Mouse (Mus musculus): Measurements from ENCODE around the gene Adamtsl2.

Gene Adamtsl2

DNA sequence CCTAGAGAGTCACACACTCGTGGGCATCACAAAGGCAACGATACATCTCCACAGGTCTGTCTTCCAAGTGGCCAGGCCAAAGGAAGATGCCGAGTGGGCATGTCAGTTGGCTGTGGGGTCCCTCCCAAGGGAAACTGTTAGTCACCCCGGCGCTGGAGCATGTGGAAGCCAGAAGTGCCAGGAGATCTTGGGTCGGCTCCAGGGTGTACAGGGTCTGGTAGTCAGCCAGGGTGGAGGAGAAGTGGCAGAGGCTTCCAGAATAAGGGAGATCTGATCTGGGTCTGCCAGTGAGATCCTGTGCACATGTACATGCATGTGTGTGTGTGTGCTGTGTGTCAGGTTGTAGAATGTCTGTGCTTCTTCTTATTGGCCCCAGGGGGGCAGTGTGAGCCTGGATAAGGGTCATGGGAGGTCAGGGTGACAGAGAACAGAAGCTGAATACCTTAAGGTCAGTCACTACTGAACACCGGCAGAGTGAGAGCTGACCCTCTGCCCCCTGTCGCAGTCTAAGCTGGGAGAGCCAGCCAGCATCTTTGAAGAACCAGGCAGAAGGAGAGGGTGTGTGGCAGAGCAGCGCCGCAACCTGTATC, 1.4 kb upstream of the Adamtsl2 start:
- DNase-seq, result no peak

DNA sequence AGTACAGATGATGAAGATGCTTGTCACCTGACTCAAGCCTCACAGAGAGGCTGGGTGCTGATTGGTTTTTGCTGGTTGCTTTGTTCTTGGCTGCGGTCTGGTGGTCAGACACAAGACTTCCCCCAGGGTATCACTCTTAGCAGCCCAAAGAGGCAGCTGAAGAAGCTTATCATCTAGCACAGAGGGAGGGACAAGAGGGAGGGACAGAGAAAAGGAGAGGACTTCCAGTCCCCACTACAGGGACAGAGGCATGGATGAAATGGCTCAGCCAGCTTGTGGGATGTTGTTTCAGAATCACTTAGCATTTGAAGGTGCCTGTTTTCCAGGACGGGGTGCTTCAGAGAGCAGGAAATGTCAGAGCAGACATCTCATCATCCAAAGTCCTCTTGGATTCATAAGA, 867 bp upstream of the Adamtsl2 start:
- no peak for DNase-seq

DNA sequence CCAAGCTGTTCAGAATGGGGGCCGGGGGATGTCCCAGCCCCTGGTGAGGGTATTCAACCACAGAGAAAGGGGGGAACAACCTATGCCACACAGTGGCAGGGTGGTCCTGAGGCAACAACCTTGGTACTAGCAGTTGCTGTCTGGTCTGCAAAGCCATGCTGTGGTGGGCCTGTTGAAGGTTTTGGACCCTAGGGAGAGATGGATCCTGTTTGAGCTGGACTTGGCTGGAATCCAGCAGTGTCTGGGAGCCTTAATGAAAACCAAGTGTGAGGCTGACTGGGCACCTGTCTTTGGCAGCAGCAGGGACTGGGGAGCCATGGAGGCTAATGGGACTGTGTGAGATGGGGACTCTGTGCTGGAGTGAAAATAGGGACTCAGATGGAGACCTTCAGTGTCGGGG, 470 bp downstream of the Adamtsl2 start:
- peak; percentile 41 to 47 for DNase-seq

DNA sequence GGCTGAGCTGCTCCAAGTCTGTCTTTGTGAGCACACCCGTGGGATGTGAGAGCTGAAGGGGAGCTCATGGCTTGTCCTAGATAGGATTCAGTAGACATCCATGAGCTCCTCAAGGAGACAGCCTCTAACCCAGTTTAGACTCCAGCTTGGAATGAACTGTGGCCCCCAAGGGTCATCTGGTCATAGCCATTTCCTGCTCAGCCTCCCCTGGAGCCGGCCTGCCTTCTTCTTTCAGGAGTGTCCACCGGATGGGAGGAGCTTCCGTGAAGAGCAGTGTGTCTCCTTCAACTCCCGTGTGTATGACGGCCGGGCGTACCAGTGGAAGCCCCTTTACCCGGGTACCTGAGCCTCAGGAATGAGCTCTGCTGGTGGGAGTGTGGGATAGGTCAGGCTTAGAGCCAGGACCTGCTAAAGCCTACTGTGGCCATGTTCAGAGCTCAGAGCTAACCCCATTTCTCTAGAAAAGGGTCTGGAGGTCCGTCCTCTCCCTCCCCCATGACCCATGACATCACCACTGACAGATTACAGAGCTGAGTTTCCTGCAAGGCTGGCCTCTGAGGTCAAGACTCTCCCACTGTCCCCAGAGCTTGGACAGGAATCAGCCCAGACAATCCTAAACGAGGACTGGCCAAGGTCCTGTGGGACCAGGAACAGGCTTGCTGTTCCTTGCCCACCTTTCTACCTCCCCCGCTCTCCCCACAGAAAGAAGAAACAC, 4.7 kb downstream of the Adamtsl2 start:
- peak; percentile 55 to 57 for DNase-seq

DNA sequence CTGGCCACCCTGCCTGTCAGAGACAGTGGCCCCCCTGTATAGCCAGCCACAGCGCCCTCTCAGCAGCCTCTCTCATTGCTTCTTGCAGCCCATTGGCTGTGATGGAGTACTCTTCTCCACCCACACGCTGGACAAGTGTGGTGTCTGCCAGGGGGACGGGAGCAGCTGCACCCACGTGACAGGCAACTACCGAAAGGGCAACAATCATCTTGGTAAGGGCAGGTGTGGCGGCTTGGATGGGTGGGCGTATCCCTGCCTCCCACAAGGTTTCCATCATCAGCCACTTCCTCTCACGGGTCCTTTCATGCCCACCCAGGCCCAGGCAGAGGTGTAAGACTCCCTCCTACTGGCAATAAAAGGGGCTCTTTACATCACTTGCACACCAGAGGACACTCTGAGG, 5.8 kb downstream of the Adamtsl2 start:
- no peak for DNase-seq

DNA sequence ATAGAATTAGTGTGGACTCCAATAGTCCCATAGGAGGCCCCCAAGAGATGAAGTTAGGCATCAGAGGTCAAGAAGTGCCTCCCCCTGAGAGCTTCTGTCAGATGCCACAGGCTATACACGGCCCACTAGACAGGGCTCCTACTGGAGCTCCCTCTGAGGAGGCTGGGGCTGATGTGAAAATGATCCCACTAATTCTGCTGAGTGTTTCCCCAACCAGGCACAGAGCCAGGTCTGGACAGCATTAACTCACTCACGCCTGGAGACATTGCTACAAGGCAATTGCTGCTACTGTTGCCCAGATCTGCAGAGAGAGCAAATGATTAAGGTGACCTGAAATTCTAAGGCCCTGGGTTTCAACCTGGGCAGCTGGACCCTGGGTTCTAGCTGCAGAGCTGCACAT, 6.6 kb downstream of the Adamtsl2 start:
- no peak for DNase-seq

DNA sequence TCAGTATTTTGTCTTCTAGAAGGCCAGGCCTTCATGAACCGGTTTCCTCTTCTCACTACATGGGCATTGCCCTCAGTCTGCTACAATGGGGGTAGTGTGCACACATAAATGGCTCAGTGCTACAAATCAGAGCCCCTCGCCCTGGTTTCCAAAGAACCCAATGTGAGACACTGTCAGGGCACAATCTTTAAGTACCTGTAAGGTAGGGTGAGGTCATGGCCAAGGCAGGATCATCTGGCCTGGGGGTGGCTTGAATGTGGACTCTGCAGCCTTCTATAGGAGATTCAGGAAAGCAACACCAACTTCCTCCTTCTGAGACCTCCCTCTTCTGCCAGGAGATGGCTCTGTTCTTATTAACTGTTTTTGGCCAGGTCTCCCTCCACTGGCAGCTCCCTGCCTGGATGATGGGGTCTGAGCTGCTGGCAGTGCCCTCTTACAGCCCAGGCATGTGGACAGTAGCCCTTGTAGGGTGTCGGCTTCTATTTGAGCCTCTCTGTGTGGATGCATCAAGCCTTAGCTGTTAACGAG, 7.4 kb downstream of the Adamtsl2 start:
- DNase-seq, result no peak

DNA sequence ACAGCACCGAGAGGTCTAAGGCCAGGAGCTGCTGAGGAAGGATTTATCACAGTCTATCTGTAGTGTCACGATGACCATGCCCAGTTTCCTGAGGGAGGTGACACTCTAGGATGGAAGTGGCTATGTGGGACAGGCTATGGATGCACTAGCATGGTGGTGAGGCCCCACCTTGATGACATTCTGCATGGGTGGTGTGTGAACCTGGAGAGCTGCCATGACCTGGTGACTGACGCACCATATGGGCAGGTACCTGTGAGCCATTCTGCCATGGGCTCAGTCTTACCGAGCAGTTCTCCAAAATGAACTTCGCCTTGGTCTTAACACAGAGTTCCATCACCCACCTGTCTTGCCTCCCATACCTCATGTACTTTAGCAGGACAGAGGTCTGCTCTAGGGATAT, 8.4 kb downstream of the Adamtsl2 start:
- no peak for DNase-seq

DNA sequence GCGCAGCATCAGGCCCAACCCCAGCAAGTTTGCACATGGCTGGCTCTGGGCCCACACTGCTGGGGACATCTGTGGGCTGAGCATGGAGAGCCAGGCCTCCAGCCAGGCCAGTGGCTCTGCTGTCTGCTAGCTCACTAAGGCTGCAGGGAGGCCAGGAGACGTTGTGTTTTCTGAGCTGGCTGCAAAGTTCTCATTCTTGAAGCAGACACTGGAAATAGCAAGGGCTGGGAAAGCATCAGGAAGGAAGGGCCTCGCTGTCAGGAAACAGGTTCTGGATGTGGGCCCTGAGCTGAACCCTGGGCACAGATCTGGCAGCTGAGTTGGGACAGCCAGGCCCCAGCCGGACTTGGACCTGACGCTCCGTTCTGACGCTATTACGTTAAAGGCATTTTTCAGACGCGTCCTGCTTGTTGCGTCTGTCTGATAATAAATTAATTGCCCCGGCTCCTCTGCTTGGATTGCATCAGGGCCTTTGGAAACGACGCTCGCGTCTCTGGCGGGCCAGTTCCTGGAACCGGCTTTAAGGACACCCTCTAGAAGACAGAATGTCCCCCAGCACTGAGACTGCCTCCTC, 9.0 kb downstream of the Adamtsl2 start:
- DNase-seq, result peak; percentile 64 to 81

DNA sequence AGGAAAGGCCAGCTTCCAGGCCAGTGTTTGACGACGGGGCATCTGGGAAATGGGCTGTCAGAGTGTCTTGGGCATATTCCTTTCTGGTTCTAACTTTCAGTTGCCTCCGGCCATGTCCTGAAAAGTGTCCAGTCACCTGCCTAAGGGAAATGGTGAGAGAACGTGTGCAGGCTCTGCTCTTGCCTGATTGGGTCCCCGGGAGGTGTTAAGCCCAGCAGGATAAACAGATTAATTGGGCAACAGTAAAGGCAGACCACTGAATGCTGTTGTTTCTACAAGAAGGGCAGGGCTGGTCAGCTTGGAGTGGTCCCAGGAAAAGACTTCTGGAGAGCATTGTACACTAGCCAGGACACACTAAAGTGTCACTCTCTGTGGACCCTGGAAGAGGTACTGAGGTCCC, 9.5 kb downstream of the Adamtsl2 start:
- no peak for DNase-seq

DNA sequence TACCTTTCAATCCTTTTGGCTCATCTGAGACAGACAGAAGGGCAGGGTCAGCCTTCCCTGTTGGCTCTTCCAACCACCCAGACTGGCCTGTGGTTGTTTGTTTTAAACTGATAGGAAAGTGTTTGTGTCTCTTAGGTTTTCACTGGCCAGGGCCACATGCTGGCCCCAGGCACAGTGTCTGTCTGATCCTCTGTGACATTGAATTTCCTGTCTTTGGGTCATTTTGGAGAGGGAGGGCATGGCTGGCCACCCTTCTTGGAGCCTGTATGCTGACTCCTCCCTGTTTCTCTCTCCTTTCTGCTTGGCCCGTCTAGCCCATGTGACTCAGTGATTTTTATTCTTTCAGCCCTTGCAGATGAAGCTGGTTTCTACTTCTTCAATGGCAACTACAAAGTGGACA, 10.1 kb downstream of the Adamtsl2 start:
- DNase-seq, result no peak

DNA sequence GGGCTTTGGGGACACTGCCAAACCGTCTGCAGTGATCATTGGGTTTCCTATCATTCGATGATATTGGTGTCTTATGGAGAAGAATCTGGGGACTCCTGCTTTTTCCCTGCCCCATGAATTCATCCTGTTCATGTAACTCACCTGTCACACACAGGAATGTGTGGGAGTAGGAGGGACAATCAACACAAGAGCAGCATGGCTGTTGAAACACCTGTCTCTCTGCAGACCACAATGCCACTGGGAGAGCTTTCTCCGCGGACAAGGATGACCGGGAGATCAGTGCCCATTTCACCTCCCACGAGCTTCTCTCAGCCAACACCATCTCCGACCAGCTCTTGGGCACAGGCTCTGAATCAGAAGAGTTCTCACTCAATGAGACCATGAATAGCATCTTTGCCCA, 16.0 kb downstream of the Adamtsl2 start:
- no peak for DNase-seq

DNA sequence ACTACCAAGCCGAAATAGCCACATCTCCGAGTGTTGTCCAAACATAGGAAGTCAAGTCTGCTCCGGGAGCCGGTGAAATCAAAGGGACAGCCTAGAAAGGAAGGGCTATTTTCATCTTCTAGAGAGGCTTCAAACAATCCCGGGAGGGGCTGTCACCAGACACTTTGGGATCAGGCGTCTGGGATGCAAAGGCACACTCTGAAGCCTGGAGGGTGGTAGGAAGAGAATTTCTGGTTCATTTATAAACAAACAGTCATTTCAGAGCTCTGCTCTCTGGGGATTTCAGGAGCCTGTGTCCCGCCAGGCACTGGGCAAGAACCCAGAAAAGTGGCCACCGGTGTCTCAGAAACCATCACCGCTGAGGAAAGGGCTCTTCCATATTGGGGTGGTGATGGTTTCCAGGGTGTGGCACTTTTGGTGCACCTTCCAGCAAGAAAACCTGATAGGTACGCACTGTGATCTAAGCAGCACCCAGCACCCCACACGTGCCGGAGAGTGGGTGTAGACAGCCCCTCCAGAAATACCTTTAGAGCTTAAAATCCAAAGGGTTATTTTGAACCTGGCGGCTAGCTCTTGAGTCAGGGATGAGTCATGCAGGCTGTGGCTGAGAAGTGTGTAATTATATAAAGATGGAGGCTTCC, 17.3 kb downstream of the Adamtsl2 start:
- peak in 1 of 2 experiments; percentile 28 for DNase-seq

DNA sequence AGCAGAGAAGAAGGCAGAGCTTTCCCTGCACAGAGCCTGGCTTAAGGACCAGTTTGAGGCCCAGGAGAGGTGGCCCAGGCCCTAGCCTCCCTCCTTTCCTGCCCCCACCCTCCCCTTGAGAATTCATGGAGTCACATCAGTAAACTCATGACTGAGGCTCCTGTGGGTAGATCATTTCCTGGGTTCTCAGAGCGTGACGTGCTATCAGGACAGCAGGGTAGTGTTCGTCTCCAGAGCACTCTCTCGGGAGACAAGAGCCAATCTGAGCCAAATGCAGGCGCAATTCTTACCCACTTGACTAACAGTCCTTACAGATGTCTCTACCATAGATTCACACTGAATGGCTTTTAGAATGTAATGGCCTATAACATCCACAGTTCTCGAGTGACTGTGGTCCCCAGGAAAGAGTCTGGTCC, 18.1 kb downstream of the Adamtsl2 start:
- no peak for DNase-seq

DNA sequence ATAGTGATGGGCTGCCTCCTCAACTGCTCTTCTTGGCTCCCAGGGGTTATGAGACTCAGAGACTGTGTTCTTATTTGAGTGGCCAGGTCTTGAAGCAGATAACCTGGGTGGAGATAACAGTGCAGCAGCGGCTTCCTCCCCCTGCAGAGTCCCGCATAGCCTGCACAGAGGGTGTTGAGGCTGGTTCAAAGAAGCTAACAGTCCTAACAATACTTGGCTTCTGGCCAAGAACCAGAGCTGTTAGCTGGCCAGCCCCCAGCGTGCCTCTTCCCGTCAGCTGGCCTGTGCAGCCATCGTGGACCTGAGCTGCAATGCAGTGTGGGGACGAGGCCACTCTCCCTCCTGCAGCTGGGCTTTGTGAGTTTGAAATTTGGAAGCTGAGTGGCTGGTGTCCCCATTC, 18.6 kb downstream of the Adamtsl2 start:
- peak; percentile 37 to 44 for DNase-seq

DNA sequence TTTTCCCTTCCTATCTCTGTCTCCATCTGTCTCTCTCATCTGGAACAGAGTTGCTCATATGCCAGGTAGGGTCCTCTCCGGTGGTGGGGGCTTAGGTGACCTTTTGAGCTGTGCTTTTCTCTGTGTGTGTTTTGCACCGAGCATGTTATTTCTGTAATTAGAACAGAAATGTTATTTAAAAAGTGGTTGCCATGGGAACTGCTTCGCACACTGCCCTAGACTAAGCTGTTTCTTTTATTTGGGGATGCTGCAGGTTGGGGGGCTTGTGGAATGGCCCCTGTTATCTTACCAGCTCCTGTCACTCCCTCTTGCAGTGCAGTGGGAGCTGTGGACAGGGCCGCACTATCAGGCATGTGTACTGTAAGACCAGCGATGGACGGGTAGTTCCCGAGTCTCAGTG, 24.4 kb downstream of the Adamtsl2 start:
- DNase-seq, result no peak

DNA sequence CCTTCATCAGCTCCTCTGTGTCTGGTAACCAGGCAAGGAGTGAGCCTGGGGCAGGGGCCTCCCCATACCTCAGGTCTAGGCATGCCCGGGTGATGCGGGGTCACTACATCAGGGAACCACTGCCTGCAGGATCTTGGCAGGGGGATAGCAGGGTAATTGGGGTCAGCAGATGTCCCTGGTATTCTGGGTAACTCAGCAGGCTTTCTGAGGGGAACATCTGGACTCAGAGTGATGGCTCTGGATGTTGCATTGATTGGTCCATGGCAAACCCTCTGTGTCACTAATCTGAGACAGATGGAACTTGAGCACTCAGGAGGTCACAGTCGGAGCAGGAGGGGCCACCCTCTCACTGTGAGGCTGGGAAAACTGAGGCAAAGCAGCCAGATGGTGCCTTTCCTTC, 27.6 kb downstream of the Adamtsl2 start:
- no peak for DNase-seq

DNA sequence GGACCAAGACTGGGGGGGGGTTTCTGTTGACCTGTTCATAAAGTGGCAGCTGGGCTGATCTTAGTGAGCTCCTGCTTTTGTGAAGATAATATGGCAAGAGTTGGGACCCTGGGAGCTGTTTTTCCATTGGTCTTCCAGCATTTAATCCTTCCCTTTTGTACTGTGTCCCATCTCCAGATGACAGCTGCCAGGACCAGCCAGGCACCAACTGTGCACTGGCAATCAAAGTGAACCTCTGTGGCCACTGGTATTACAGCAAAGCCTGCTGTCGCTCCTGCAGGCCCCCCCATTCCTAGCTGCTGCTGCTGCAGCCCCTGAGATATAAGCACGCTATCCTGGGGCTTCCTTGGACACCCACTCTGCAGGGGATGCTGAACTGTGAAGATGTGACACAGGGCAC, 29.0 kb downstream of the Adamtsl2 start:
- DNase-seq, result no peak

DNA sequence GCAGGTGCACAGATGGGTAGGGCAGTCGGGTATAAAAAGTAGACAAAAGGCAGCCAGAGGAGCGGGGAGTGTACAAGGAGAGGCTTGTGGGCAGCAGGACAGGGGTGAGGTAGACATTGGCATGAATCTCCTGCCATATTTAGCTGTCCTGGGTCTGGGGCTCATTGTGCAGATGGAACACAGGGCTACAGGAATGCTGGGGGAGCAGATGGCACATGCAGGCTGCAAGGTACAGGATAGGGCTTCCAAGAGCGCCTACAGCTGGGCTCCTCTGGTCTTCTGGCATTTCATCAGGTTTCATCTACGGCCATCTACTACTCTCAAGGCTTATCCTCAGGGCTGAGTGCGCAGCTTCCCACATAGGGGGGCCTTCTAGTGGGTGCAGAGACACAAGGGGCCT, 29.9 kb downstream of the Adamtsl2 start:
- no peak for DNase-seq

DNA sequence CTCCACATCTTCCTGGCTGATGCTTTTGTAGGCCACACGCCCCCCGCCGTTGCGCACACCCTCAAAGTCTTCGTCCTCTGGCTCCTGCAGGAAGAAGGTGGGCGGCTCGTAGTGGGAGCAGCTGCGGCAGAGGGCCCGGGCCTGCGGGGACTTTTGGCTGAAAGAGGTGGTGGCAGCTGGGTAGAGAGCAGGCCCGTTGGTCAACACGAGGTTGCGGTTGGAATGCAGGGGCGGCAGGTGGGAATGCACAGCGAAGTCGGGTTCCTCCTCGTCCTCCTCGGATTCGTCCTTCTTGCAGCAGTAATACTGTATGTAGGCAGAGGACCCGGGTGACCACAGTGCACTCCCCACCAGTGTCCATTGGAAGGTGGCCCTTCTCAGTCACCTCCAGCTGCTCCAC, 33.4 kb downstream of the Adamtsl2 start:
- no peak for DNase-seq

DNA sequence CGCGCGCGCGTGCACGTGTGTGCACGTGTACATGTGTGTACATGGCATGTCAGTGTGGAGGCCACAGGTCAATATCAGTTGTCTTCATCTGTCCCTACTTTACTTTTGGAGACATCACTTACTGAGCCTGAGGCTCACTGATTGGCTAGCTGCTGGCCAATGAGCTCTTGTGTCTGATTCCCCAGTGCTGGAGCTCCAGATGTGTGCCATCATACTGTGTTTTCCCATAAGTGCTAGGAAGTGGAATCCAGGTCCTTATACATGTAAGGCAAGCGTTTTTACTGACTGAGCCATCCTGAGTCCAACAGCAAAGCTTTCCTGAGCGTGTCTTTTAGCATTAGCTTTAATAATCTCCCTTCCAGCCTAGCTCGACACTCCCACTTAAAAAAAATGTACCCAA, 35.0 kb downstream of the Adamtsl2 start:
- DNase-seq, result no peak

DNA sequence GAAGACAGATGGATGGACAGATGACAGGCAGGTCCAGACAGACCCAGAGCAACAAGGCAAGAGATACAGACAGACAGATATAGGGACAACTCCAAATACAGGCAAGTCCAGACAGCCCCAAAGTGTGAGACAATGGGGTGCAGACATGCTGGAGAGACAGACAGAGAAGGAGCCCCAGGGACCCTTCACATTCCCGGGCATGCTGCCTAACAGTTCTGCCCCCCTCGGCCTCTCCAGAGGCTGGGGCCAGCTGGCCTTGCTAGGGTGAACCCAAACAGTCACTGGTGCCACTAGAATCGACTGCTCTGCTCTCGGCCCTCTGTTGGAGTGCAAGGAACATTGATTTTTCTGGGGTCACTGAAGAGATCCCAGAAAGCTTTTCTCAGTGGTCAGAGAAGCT, 39.3 kb downstream of the Adamtsl2 start:
- DNase-seq, result no peak

DNA sequence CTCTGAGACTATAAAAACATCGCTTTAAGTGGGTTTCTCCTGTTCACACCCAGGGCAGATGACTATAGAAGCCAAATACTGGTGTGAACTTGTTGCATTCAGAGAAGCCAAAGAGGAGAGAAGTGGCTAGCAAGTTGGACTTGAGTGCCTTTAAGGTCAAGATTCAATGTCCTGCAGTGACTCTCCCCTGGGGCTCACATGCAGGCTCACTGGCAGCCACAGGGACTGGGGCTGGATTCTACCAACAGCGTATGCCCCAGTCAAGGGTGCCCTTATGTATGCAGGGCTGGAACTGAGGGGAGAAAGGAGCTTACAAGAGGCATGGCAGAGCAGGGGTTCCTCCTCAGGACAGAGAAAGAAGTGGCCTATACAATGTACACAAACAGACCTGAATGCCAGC, 40.6 kb downstream of the Adamtsl2 start:
- DNase-seq, result no peak

DNA sequence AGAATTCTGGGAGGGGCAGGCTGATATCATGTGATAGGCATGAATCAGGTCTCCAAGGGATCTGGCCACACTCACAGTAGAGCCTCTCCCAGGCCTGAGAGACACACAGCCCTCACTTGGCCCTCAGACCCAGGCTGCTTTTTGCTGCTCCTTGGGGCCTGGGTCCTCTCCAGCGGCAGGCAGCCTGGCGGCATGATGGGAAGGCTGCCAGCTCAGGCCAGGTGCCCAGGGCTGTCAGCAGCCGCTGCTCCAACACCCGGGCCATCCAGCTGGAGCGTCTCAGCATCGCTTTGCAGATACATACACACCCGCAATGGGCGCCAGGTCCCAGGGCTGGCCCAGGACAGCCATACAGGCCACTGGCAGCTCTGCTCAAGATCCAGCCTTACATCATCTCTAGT, 41.1 kb downstream of the Adamtsl2 start:
- no peak for DNase-seq
